ENCODE assay signal across 8 mouse cellular contexts in genomic region chr4:116819968-116820901, GRCm38 (mm10). TPM values are rescaled to one million over a fixed set of nuclear protein-coding genes. Genes with fewer than 3 reads are reported as not detected.
A peak's percentile ranks its signal among the peaks of the same experiment; 100 is the strongest.
DNase-seq lines count a peak whose midpoint lies in the region; ATAC-seq and TF ChIP-seq lines count a peak whose summit lies in the region.

No protein-coding gene starts in this region.

- no peak overlapping the region for H3K27ac ChIP-seq in kidney, adult 2 months (ENCODE audit: insufficient read depth, low read depth, low read length)
- H3K27ac ChIP-seq in brown adipose tissue, adult 24 weeks (replicated peaks; ENCODE audit: low read depth, low read length), result no peak overlapping the region
- H3K27ac ChIP-seq in hindbrain, embryonic 14.5 days, result no peak overlapping the region
- H3K27ac ChIP-seq in midbrain, embryonic 16.5 days (ENCODE audit: low read length), result no peak overlapping the region

- no peak for TF ChIP-seq CTCF in kidney, adult 2 months (conservative IDR thresholded peaks at IDR 0.05; ENCODE audit: insufficient read depth, insufficient read length, low read depth, low read length)

- no peak for ATAC-seq in hindbrain, embryonic 14.5 days (ENCODE audit: low FRiP score)
- peak; percentile 3; the same call in 1 of the 2 replicates for ATAC-seq in midbrain, embryonic 16.5 days

- WGBS in kidney, adult 2 months, result 48% methylated on average over 32 of the region's 32 CpGs
- WGBS in hindbrain, embryonic 14.5 days, result 24% methylated on average over 32 of the region's 32 CpGs
- WGBS in midbrain, embryonic 16.5 days, result 25% methylated on average over 32 of the region's 32 CpGs

- H3K4me3 ChIP-seq in kidney, adult 2 months (ENCODE audit: insufficient read depth, low read depth, low read length), result peak overlapping the region; percentile 57
- H3K4me3 ChIP-seq in brown adipose tissue, adult 24 weeks (ENCODE audit: insufficient read depth, low read depth, low read length), result peak overlapping the region; percentile 63
- peak overlapping the region; percentile 37 for H3K4me3 ChIP-seq in hindbrain, embryonic 14.5 days (replicated peaks; ENCODE audit: low read length)
- H3K4me3 ChIP-seq in midbrain, embryonic 16.5 days (ENCODE audit: low read depth, low read length), result peak overlapping the region; percentile 44

- no peaks in the 10 kb centered on the region for H3K4me1 ChIP-seq in kidney, adult 2 months (ENCODE audit: control insufficient read depth, insufficient read depth, low read length)
- H3K4me1 ChIP-seq in brown adipose tissue, adult 24 weeks (ENCODE audit: control insufficient read depth, insufficient read depth, insufficient read length, low read length), result no peaks in the 10 kb centered on the region; the same call in none of the 2 replicates
- peaks cover 10% of the 10 kb centered on the region for H3K4me1 ChIP-seq in hindbrain, embryonic 14.5 days (replicated peaks; ENCODE audit: control insufficient read depth, insufficient read depth, low read length)
- peaks cover 16% of the 10 kb centered on the region for H3K4me1 ChIP-seq in midbrain, embryonic 16.5 days (ENCODE audit: control insufficient read depth, insufficient read depth, low read length)

- H3K36me3 ChIP-seq in kidney, adult 2 months (ENCODE audit: control insufficient read depth, insufficient read depth, low read length), result no peaks in the 10 kb centered on the region
- H3K36me3 ChIP-seq in hindbrain, embryonic 14.5 days (replicated peaks; ENCODE audit: control insufficient read depth, insufficient read depth), result 0 out of 2 replicates have a peak, but pooled peaks cover 4% of the 10 kb centered on the region
- H3K36me3 ChIP-seq in midbrain, embryonic 16.5 days (ENCODE audit: control insufficient read depth, insufficient read depth, low read length), result no peaks in the 10 kb centered on the region

- H3K27me3 ChIP-seq in kidney, adult 2 months (replicated peaks; ENCODE audit: control insufficient read depth, insufficient read depth, low read length), result no peaks in the 10 kb centered on the region
- H3K27me3 ChIP-seq in hindbrain, embryonic 14.5 days (ENCODE audit: control insufficient read depth, insufficient read depth, low read length), result peaks cover 24% of the 10 kb centered on the region
- H3K27me3 ChIP-seq in midbrain, embryonic 16.5 days (ENCODE audit: control insufficient read depth, insufficient read depth, low read depth, low read length), result peaks cover 22% of the 10 kb centered on the region

- no peak for DNase-seq in kidney, adult 2 months
- DNase-seq in kidney, adult 9 months, result no peak
- no peak for DNase-seq in hindbrain, embryonic 14.5 days (ENCODE audit: low spot score)
- no peak for DNase-seq in ovary, postnatal 10 days (ENCODE audit: low spot score)
- no peak for DNase-seq in layer of hippocampus, adult 18-20 months (ENCODE audit: low spot score in 2 of 2)
- DNase-seq in retina, embryonic 14.5 days (ENCODE audit: low spot score), result no peak

- H3K4me2 ChIP-seq in hindbrain, embryonic 14.5 days (replicated peaks), result peak overlapping the region; percentile 87
- peak overlapping the region; percentile 87 for H3K4me2 ChIP-seq in midbrain, embryonic 16.5 days (ENCODE audit: low read length)

- peak overlapping the region; percentile 59 for H3K9ac ChIP-seq in hindbrain, embryonic 14.5 days
- peak overlapping the region; percentile 58 for H3K9ac ChIP-seq in midbrain, embryonic 16.5 days (ENCODE audit: low read depth, low read length)

- H3K9me3 ChIP-seq in hindbrain, embryonic 14.5 days (ENCODE audit: control insufficient read depth, low read length), result no peaks in the 10 kb centered on the region
- H3K9me3 ChIP-seq in midbrain, embryonic 16.5 days (replicated peaks; ENCODE audit: control insufficient read depth, low read length, poor library complexity, severe bottlenecking), result no peaks in the 10 kb centered on the region

- TF ChIP-seq POLR2A in kidney, adult 2 months (IDR thresholded peaks at IDR 0.05; ENCODE audit: low read depth, low read length), result no peak

RNA-seq across cellular contexts. Expression of gene Hpdl, which starts 1.3 kb away (rescaled TPM):
- polyA plus RNA-seq in kidney, adult 2 months (2012; rRNA removed), result 2.1 and 2.5 TPM in 2 replicates
- 6.5 and 10.3 TPM in 2 replicates for polyA plus RNA-seq in brown adipose tissue, adult 24 weeks (2012; ENCODE audit: insufficient read depth, insufficient read length, missing spikeins)
- 1.8 and 1.9 TPM in 2 replicates for polyA plus RNA-seq in hindbrain, embryonic 14.5 days (2014; fragmentation: Nextera tagmentation; extraction: Ambion mirVana)
- polyA plus RNA-seq in midbrain, embryonic 16.5 days (2015; fragmentation: Nextera tagmentation; extraction: Ambion mirVana), result 0.59 and 0.82 TPM in 2 replicates
- 1 to 10 TPM; 4.3 to 5.5 TPM for total RNA-seq in layer of hippocampus, adult 18-20 months (2021)

RNA-seq across cellular contexts. Expression of gene Mutyh, which starts 12.7 kb away (rescaled TPM):
- polyA plus RNA-seq in kidney, adult 2 months (2012; rRNA removed), result 2.7 and 2.9 TPM in 2 replicates
- polyA plus RNA-seq in brown adipose tissue, adult 24 weeks (2012; ENCODE audit: insufficient read depth, insufficient read length, missing spikeins), result 3.3 and 3.6 TPM in 2 replicates
- 5.5 and 6.4 TPM in 2 replicates for polyA plus RNA-seq in hindbrain, embryonic 14.5 days (2014; fragmentation: Nextera tagmentation; extraction: Ambion mirVana)
- 7.2 and 7.6 TPM in 2 replicates for polyA plus RNA-seq in midbrain, embryonic 16.5 days (2015; fragmentation: Nextera tagmentation; extraction: Ambion mirVana)
- total RNA-seq in layer of hippocampus, adult 18-20 months (2021), result 1 to 10 TPM; 3.5 to 3.8 TPM

RNA-seq across cellular contexts. Expression of gene Toe1, which starts 12.8 kb away (rescaled TPM):
- polyA plus RNA-seq in kidney, adult 2 months (2012; rRNA removed), result 19.2 and 19.6 TPM in 2 replicates
- 6.0 and 7.8 TPM in 2 replicates for polyA plus RNA-seq in brown adipose tissue, adult 24 weeks (2012; ENCODE audit: insufficient read depth, insufficient read length, missing spikeins)
- 25.3 and 27.1 TPM in 2 replicates for polyA plus RNA-seq in hindbrain, embryonic 14.5 days (2014; fragmentation: Nextera tagmentation; extraction: Ambion mirVana)
- polyA plus RNA-seq in midbrain, embryonic 16.5 days (2015; fragmentation: Nextera tagmentation; extraction: Ambion mirVana), result 32.5 and 34.5 TPM in 2 replicates
- total RNA-seq in layer of hippocampus, adult 18-20 months (2021), result 10 to 100 TPM; 12.9 TPM

RNA-seq across cellular contexts. Expression of gene Zswim5, which starts 56.9 kb away (rescaled TPM):
- polyA plus RNA-seq in kidney, adult 2 months (2012; rRNA removed), result 7.4 and 7.5 TPM in 2 replicates
- polyA plus RNA-seq in brown adipose tissue, adult 24 weeks (2012; ENCODE audit: insufficient read depth, insufficient read length, missing spikeins), result 0.79 and 1.2 TPM in 2 replicates
- polyA plus RNA-seq in hindbrain, embryonic 14.5 days (2014; fragmentation: Nextera tagmentation; extraction: Ambion mirVana), result 5.9 and 6.0 TPM in 2 replicates
- polyA plus RNA-seq in midbrain, embryonic 16.5 days (2015; fragmentation: Nextera tagmentation; extraction: Ambion mirVana), result 4.2 and 5.1 TPM in 2 replicates
- 10 to 100 TPM; 16.8 to 19.2 TPM for total RNA-seq in layer of hippocampus, adult 18-20 months (2021)
